Mouse (Mus musculus): ENCODE measurements at regions not wholly inside any gene's neighbourhood (a gene's known extent, or its start where the extent isn't known, plus 50 kb on each side); places are given as distances from the start of the nearest gene placed in this dataset.

DNA sequence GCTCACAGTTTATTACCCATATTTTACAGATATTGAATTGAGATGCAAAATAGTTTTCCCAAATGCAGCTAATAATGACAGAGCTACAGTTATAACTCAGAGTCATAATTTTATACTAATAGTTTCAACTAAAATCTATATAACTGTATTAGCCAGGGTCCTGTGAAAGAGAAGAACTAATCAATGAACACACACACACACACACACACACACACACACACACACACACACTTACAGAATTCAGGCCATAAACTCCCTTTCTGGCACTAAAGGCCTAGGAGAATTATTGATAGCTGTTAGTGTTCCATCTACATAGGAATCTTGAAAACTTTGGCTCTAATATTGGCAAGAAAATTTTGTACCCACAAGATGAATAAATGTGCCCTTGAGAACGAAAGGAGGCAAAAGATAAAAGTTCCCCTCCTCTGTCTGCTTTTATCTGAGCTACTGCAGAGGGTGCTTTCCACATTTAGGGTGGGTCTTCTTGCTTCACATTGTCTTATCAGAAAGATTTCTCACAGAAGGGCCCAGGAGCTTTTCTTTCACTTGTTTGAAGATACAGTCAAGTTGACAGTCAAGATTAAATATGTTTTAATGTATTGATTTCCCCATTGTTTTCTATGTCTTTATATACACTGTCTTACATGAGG, 236.1 kb downstream of the Dmac1 start:
- H3K4me2 ChIP-seq (replicated peaks; ENCODE audit: low read depth): no peak overlapping the region
- H3K4me1 ChIP-seq (replicated peaks; ENCODE audit: control insufficient read depth, insufficient read depth, low read length): no peaks in the 10 kb centered on the region
- no peak for ATAC-seq
- H3K4me3 ChIP-seq (ENCODE audit: low read depth, low read length): no peak overlapping the region
- WGBS: 63% methylated on average over 1 of the region's 1 CpGs
- H3K36me3 ChIP-seq (ENCODE audit: control insufficient read depth, insufficient read depth): no peaks in the 10 kb centered on the region
- no peak for TF ChIP-seq CTCF (IDR thresholded peaks at IDR 0.05; ENCODE audit: low read depth)
- no peak overlapping the region for H3K9ac ChIP-seq (ENCODE audit: low read depth, low read length)
- H3K27ac ChIP-seq (ENCODE audit: low read depth, low read length): no peak overlapping the region
- H3K9me3 ChIP-seq (ENCODE audit: control insufficient read depth): no peaks in the 10 kb centered on the region
- no peaks in the 10 kb centered on the region for H3K27me3 ChIP-seq (replicated peaks; ENCODE audit: control insufficient read depth, insufficient read depth, low read length)
